Mouse (Mus musculus) urinary bladder, adult 2 months (tissue): Measurements from ENCODE around the gene Cdk2. TPM values are rescaled to one million over a fixed set of nuclear protein-coding genes. Genes with fewer than 3 reads are reported as not detected.
"Not testable (repeated sequence)": the region's sequence is repeated elsewhere in the genome, so short reads cannot be mapped to it uniquely, and the experiment has no call there.

Experiments
- DNase-seq: peaks from one replicate; pipeline ENCODE4 v3.0.0; 2022; ENCODE audit warnings: low spot score
- polyA plus RNA-seq: library from polyadenylated mRNA; depleted of rRNA; stranded (reverse); fragments of >200 nt; gene quantifications from 2 replicates; pipeline ENCODE4 v1.2.3, GENCODE M21; 2012; rRNA removed

Cdk2 gene
- polyA plus RNA-seq: 23.6 and 32.4 TPM in 2 replicates

GRCm38 (mm10) chr10:128704491-128705316, at the start of gene Cdk2:
TSS of gene Cdk2 (minus strand) at chr10:128705031.
- peak; percentile 83 for DNase-seq

- DNase-seq: peak; percentile 66
Measured at GRCm38 (mm10) chr10:128748252-128748864, 43.5 kb upstream of the Cdk2 start.

GRCm38 (mm10) chr10:128747646-128748251, 42.9 kb upstream of the Cdk2 start, which contains the start of gene Pym1:
TSS of gene Pym1 (plus strand) at chr10:128747889.
- peak; percentile 69 for DNase-seq

- DNase-seq: no peak
Measured at GRCm38 (mm10) chr10:128746972-128747645, 42.3 kb upstream of the Cdk2 start.

GRCm38 (mm10) chr10:128745946-128746613, 41.2 kb upstream of the Cdk2 start:
- no peak for DNase-seq

GRCm38 (mm10) chr10:128744680-128745601, 40.1 kb upstream of the Cdk2 start, which contains the start of gene Dgka:
TSS of gene Dgka (minus strand) at chr10:128744855.
- DNase-seq: no peak

GRCm38 (mm10) chr10:128744211-128744610, 39.4 kb upstream of the Cdk2 start:
- no peak for DNase-seq

GRCm38 (mm10) chr10:128743791-128744191, 39.0 kb upstream of the Cdk2 start:
- peak; percentile 71 for DNase-seq

- DNase-seq: no peak
Measured at GRCm38 (mm10) chr10:128743235-128743634, 38.4 kb upstream of the Cdk2 start.

GRCm38 (mm10) chr10:128742616-128743015, 37.8 kb upstream of the Cdk2 start:
- no peak for DNase-seq

- no peak for DNase-seq
Measured at GRCm38 (mm10) chr10:128740296-128740695, 35.5 kb upstream of the Cdk2 start.

- no peak for DNase-seq
Measured at GRCm38 (mm10) chr10:128737435-128737834, 32.6 kb upstream of the Cdk2 start.

- no peak for DNase-seq
Measured at GRCm38 (mm10) chr10:128731992-128732391, 27.2 kb upstream of the Cdk2 start.

GRCm38 (mm10) chr10:128731002-128731433, 26.2 kb upstream of the Cdk2 start:
- DNase-seq: no peak

GRCm38 (mm10) chr10:128728059-128728458, 23.2 kb upstream of the Cdk2 start:
- DNase-seq: no peak

- not testable (repeated sequence) for DNase-seq
Measured at GRCm38 (mm10) chr10:128725466-128725865, 20.6 kb upstream of the Cdk2 start.

GRCm38 (mm10) chr10:128715559-128716537, 11.0 kb upstream of the Cdk2 start:
- DNase-seq: no peak

GRCm38 (mm10) chr10:128711318-128711717, 6.5 kb upstream of the Cdk2 start:
- DNase-seq: not testable (repeated sequence)

- DNase-seq: no peak
Measured at GRCm38 (mm10) chr10:128705317-128705693, 474 bp upstream of the Cdk2 start.
